Mouse (Mus musculus) retina, embryonic 14.5 days (tissue): ENCODE data around the gene Aarsd1.
"Not testable (repeated sequence)": the region's sequence is repeated elsewhere in the genome, so short reads cannot be mapped to it uniquely, and the experiment has no call there.

Experiments
- DNase-seq: peaks from one replicate; pipeline ENCODE4 v3.0.0-alpha.2; 2015; ENCODE audit warnings: low spot score

The Aarsd1 gene

DNA sequence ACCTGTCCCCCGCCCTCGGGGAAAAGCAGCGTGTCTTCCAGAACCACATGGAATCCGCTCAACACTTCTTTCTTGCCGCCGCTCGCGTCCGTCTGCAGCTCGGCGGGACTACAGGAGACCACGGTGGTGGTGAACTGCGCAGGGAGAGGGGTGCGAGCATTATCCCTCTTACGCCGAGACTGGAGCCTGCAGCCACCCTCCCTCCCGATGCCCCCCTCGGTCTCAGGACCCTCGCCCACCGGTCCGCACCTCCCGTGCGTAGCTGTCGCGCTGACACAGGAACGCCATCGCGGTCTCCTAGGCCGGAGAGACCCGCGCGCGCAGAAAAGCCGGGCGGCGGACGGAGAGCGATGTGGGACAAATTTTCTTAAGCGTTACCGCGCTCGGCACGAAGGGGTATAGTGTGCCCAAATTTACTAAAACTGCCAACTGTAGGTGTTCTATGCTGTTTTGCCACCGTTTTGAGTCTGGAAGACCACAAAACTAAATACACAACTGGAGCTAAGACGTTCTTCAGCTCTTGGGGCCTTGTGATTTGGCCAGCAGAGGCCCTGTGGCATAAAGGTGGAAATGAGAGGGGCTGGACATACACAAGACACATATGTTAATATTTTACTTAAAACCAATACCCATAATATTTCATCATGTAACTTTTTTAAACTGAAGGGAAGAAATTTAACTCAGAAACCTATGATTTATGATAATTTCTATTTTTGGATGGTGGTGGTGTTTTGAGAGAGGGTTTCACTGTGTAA, at the start of gene Aarsd1:
TSS of gene Aarsd1 (minus strand) at position 515 of the 755 bp plus-strand sequence.
- DNase-seq: peak; percentile 91

GRCm38 (mm10) chr11:101466552-101466950, 49.1 kb upstream of the Aarsd1 start:
- not testable (repeated sequence) for DNase-seq

DNA sequence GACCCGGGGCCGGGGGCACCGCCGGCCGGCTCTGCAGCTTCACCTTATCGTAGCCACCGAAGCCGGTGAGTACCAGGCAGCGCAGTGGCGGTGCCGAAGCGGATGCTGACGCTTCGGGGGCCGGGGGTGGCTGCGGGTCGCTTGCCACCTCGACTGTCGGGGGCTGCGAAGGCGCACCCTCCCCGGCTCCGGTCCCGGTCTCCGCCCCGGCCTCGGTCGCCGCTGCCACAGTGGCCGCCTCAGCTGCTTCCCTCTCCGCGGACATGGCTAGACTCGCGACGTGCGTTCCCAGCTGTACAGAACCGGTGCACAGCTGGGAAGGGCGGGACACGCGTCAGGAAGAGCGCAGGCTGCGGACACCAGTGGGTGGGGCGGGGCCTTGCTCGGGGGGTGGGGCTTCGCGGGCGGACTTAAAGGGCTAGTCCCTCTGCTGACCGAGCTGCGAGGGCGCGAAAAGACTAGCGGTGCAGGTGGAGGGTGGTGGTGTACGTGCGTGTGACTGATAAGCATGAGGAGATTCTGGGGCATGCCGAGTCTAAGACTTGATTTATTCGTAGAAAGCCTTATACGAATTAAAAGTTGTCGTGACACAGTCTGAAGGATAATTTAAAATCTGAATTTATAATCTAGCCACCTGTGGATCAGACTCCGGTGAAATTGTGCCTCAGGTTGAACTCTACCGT, 48.6 kb upstream of the Aarsd1 start, which contains the start of gene Vat1:
TSS of gene Vat1 (minus strand) at position 362 of the 683 bp plus-strand sequence.
- DNase-seq: peak; percentile 76

- peak; percentile 68 for DNase-seq
Observed at GRCm38 (mm10) chr11:101465101-101465868, 47.9 kb upstream of the Aarsd1 start.

DNA sequence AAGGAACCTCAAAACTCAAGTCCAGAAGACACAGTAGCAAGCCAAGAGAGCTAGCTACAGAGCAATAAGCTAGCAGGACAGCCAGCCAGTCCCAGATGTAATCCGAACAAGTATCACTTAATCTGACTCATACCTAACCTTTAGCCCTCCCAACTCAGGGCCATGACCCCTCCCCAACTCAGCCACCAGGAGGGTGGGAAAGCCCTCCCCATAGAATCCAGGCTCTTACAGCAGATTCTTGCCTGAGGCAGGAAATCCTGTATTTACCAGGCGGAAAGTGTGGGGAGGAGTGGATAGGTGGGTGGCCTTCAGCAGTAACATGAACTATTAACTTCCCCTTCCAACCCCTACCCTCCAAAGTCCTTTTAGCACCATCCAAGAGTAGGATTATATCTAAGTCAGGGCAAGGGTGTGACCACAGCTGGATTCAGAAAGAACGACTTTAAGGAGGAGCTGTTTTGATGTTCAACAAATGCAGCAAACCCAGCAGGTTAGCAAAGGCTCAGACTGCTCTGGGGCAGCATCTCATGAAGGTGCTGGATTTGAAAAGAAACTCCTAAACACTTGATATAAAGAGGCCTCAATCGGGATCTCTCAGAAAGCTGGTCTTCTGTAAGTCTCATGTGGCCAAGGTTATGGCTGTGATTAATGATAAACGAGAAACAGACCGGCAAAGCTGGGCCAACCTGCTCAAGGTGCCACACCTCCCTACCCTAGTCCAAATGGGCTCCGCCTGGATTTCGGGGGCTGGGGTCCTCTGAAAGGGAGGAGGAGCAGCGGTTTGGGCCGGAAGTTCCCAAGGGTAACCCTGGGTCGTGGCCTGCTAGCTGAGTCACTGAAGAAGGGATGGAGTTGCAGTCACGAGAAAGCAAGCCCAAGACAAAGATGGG, 47.0 kb upstream of the Aarsd1 start, which contains the start of gene Rnd2:
TSS of gene Rnd2 (plus strand) at position 789 of the 890 bp plus-strand sequence.
- no peak for DNase-seq

DNA sequence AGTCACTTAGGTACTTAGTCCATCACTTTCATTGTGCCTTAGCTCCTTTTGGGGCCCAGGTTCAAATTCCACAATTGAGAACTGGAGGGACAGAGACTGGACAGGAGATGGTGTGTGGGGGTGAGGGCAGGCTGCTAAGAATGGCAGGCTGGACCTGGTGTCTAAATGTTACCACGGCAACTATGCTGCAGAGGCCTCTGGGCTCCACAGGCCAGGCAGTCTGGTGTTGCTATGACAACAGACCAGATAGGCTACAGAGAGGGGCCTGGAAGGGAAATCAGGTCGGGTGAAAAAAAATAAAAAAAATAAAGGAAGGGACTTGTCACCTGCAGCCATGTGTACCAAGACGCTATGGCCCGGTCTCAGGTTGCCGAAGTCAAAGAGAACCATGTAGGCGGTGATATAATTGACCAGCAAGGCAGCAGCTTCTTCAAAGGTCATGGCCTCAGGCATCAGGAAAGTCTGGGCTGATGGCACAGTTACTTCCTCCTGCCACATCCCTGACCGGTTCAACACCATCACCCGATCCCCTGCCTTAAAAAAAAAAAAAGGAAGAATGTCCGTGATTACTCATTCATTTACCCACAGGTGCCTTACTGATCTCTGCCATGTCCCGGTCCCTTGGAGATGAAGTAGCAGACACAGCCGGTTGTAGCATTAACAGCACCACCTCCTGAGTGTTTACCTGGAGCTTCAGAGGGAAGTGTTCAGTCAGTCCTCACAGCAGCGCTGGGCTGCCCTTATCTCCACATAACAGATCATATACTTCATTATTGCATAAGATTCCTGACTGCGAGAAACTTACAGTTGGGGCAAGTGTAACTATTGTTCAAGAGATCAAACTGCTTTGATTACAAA, 45.4 kb upstream of the Aarsd1 start:
- DNase-seq: peak; percentile 82

DNA sequence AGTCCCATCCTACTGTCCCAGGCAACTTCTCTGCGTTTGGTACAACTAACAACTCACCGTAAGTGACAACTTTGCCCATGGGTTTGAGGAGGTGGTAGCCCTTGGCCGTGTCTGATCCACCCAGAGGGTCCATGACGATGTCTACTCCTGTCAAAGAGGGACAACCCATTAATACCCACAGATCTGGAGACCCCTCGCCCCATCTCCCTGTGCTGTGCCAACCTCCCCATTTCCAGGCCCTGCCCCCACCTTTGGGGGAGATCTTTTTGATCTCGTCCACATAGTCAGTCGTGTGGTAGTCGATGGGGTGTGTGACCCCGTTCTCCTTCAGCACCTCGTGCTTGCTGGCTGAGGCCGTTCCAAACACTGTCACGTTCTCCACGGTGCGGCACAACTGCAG, 44.7 kb upstream of the Aarsd1 start:
- DNase-seq: no peak

GRCm38 (mm10) chr11:101460321-101460720, 42.9 kb upstream of the Aarsd1 start:
- no peak for DNase-seq

DNA sequence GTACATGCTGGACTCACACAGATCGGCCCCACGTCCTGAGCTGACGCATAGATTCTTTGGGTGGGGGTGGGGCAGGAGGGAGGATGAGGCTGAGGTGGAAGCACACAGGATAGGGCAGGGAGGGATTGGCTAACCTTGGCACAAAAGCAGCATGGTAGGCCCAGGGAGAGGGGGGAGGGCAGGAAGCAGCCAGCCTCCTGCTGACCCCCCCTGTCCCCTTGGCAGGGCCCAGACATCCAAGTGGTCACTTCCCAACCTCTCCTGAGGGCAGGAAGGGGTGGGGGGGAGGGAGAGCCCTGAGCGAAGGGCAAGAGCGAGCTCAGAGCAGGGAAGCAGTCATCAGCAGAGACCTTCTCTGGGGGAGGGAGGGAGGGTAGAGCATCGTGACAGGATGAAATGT, 42.3 kb upstream of the Aarsd1 start:
- no peak for DNase-seq

GRCm38 (mm10) chr11:101458217-101458616, 40.8 kb upstream of the Aarsd1 start:
- DNase-seq: no peak

- no peak for DNase-seq
Observed at GRCm38 (mm10) chr11:101457631-101458030, 40.2 kb upstream of the Aarsd1 start.

DNA sequence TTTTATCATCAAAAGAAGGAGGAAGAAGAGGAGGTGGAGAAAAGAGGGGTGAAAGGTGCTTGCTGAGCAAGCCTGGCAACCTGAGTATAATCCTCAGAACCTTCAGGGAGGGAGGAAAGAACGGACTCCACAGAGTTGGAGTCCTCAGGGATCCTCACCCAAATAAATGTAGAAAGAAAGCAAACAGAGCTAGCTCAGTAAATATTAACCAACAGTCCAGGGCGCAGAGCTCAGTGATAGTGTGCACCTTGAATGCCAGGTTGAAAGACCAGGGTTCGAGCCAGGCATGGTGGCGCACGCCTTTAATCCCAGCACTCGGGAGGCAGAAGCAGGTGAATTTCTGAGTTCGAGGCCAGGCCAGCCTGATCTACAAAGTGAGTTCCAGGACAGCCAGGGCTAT, 38.2 kb upstream of the Aarsd1 start:
- DNase-seq: no peak

GRCm38 (mm10) chr11:101454702-101455101, 37.3 kb upstream of the Aarsd1 start:
- no peak for DNase-seq

GRCm38 (mm10) chr11:101452093-101452774, 34.8 kb upstream of the Aarsd1 start:
- no peak for DNase-seq

DNA sequence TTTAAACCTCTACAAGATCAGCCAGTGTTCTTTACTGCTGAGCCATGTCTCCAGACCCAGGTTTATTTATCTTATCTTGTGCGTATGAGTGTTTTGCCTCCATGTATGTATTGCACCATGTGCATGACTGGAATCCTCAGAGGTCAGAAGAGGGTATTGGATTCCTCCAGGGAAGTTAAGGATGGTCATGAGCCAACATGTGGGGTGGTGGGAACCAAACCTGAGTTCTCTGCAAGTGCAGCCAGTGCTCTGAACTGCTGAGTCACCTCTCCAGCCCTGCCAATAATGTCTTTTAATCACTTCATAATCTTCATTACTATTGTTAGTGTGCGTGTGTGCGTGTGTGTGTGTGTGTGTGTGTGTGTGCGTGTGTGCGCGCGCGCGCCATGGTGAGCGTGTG, 34.1 kb upstream of the Aarsd1 start:
- DNase-seq: no peak

GRCm38 (mm10) chr11:101450394-101450793, 33.0 kb upstream of the Aarsd1 start:
- DNase-seq: no peak

DNA sequence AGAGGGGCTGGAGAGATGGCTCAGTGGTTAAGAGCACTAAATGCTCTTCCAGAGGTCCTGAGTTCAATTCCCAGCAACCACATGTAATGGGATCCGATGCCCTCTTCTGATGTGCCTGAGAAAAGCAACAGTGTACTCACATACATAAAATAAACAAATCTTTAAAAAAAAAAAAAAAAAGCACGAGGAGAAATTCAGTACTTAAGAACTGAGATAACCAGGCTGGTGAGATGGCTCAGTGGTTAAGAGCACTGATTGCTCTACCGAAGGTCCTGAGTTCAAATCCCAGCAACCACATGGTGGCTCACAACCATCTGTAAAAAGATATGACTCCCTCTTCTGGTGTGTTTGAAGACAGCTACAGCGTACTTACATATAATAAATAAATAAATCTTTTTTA, 32.2 kb upstream of the Aarsd1 start:
- not testable (repeated sequence) for DNase-seq

GRCm38 (mm10) chr11:101448899-101449298, 31.5 kb upstream of the Aarsd1 start:
- no peak for DNase-seq

DNA sequence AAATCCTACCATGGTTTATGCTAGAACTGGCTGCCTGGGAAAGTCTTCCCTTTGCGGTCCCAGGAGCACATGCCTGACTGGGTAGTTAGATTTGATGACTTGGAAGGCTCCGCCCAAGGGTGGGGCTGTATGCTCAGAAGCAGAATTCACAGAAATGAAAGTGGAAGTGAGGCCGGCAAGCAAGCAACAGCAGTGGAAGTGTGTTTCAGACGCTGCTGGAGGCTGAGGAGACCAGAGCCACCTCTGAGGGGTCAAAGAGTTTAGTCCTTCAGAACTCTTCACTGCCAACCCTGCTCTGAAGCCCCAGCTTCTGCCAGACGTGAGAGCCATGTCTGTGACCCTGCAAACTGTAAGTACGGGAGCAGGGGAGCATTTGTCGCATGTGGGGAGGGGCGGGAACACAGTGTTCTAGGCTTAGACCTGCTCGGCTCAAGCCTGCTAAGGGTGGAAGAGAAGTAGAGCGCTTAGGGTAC, 30.9 kb upstream of the Aarsd1 start, which contains the start of gene Ifi35:
TSS of gene Ifi35 (plus strand) at position 134 of the 473 bp plus-strand sequence.
- DNase-seq: no peak

DNA sequence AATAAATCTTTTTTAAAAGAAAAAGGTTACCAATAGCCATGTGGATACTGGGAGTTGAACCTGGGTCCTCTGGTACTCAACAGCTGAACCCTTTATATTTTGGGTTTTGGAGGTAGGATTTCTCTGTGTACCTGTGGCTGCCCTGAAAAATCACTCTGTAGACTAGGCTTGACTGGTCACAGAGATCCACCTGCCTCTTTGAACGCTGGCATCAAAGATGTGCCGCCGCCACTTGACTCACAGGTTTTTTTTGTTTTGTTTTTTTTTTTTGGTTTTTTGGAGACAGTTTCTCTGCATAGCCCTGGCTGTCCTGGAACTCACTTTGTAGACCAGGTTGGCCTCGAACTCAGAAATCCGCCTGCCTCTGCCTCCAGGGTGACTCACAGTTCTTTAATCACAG, 30.4 kb upstream of the Aarsd1 start:
- no peak for DNase-seq
